Mouse (Mus musculus) testis, adult 2 months (tissue): ENCODE data around the gene Stn1. TPM values are rescaled to one million over a fixed set of nuclear protein-coding genes. Genes with fewer than 3 reads are reported as not detected.

Experiments used
- H3K27ac ChIP-seq: fragments of 200-500 bp; 2 replicates; pipeline ENCODE4 v1.5.1; 2012; ENCODE audit warnings: low read depth, low read length; ENCODE audit not compliant: control insufficient read depth, insufficient read depth
- H3K27me3 ChIP-seq: fragments of 200-500 bp; 2 replicates; pipeline ENCODE4 v1.6.1; 2012; ENCODE audit warnings: mild to moderate bottlenecking, low read length, moderate library complexity; ENCODE audit not compliant: control insufficient read depth, insufficient read depth
- H3K36me3 ChIP-seq: fragments of 200-500 bp; 2 replicates; pipeline ENCODE4 v1.6.1; 2012; ENCODE audit warnings: mild to moderate bottlenecking, low read length; ENCODE audit not compliant: control insufficient read depth, insufficient read depth
- H3K4me1 ChIP-seq: fragments of 200-500 bp; 2 replicates; pipeline ENCODE4 v1.6.1; 2012; ENCODE audit warnings: low read length; ENCODE audit not compliant: control insufficient read depth, insufficient read depth
- H3K4me3 ChIP-seq: fragments of 200-500 bp; 2 replicates; pipeline ENCODE4 v1.5.1; 2012; ENCODE audit warnings: low read depth, mild to moderate bottlenecking, low read length, moderate library complexity, mixed read lengths; ENCODE audit not compliant: control insufficient read depth
- CTCF ChIP-seq: fragments of 200-500 bp; IDR thresholded peaks from 2 replicates; pipeline ENCODE4 v1.5.1; 2012; ENCODE audit warnings: low read depth, mild to moderate bottlenecking, inconsistent platforms, low read length, moderate library complexity; ENCODE audit not compliant: control insufficient read depth, insufficient read depth, insufficient replicate concordance
- POLR2A ChIP-seq: fragments of 200-500 bp; IDR thresholded peaks from 2 replicates; pipeline ENCODE4 v1.6.1; 2012; ENCODE audit warnings: low read depth, mild to moderate bottlenecking, inconsistent platforms, low read length, moderate library complexity; ENCODE audit not compliant: control insufficient read depth
- polyA plus RNA-seq: library from polyadenylated mRNA; depleted of rRNA; stranded (reverse); fragments of >200 nt; gene quantifications from 2 replicates; pipeline ENCODE4 v1.2.3, GENCODE M21; 2012

Stn1 gene
- polyA plus RNA-seq, 1 experiment, result 19.6 TPM

GRCm38 (mm10) chr19:47507128-47508121 is 29.9 kb downstream of the Stn1 start:
- Histone ChIP-seq H3K4me3 (no peak overlapping the region), H3K4me1 (no peaks in the 10 kb centered on the region), H3K27me3 (no peaks in the 10 kb centered on the region), H3K27ac (no peak overlapping the region), H3K36me3 (no peaks in the 10 kb centered on the region; the same call in 1 of the 2 replicates)
- TF ChIP-seq POLR2A (no peak), CTCF (no peak; the same call in 1 of the 2 replicates)

GRCm38 (mm10) chr19:47503625-47504024 is 33.7 kb downstream of the Stn1 start:
- Histone ChIP-seq H3K4me1 (no peaks in the 10 kb centered on the region), H3K4me3 (no peak overlapping the region), H3K36me3 (no peaks in the 10 kb centered on the region; the same call in 1 of the 2 replicates), H3K27ac (no peak overlapping the region), H3K27me3 (no peaks in the 10 kb centered on the region)
- TF ChIP-seq POLR2A (no peak), CTCF (peak; percentile 19; the same call in 1 of the 2 replicates)

GRCm38 (mm10) chr19:47502563-47502962 is 34.7 kb downstream of the Stn1 start:
- H3K27ac ChIP-seq, result no peak overlapping the region
- no peak overlapping the region for H3K4me3 ChIP-seq
- no peaks in the 10 kb centered on the region for H3K36me3 ChIP-seq
- H3K4me1 ChIP-seq, result no peaks in the 10 kb centered on the region
- no peaks in the 10 kb centered on the region for H3K27me3 ChIP-seq
- TF ChIP-seq CTCF (no peak), POLR2A (no peak)

- TF ChIP-seq POLR2A (no peak), CTCF (no peak)
- Histone ChIP-seq H3K36me3 (no peaks in the 10 kb centered on the region), H3K4me1 (no peaks in the 10 kb centered on the region)
Measured at GRCm38 (mm10) chr19:47500389-47501011, 36.8 kb downstream of the Stn1 start.

GRCm38 (mm10) chr19:47499841-47500240 is 37.5 kb downstream of the Stn1 start:
- TF ChIP-seq POLR2A, result no peak
- TF ChIP-seq CTCF, result no peak
- Histone ChIP-seq H3K4me3 (no peak overlapping the region), H3K27ac (no peak overlapping the region), H3K4me1 (no peaks in the 10 kb centered on the region), H3K36me3 (no peaks in the 10 kb centered on the region), H3K27me3 (no peaks in the 10 kb centered on the region)

More at GRCm38 (mm10) chr19:47500389-47501011, 36.8 kb downstream of the Stn1 start:
- Histone ChIP-seq H3K27me3 (no peaks in the 10 kb centered on the region), H3K4me3 (no peak overlapping the region), H3K27ac (no peak overlapping the region)

GRCm38 (mm10) chr19:47498942-47499341 is 38.4 kb downstream of the Stn1 start:
- no peak for TF ChIP-seq CTCF
- no peak for TF ChIP-seq POLR2A
- H3K27ac ChIP-seq, result no peak overlapping the region

GRCm38 (mm10) chr19:47497736-47498135 is 39.6 kb downstream of the Stn1 start:
- TF ChIP-seq POLR2A, result no peak
- no peak for TF ChIP-seq CTCF
- Histone ChIP-seq H3K27me3 (no peaks in the 10 kb centered on the region), H3K4me1 (no peaks in the 10 kb centered on the region), H3K4me3 (no peak overlapping the region), H3K27ac (no peak overlapping the region), H3K36me3 (no peaks in the 10 kb centered on the region)

More at GRCm38 (mm10) chr19:47498942-47499341, 38.4 kb downstream of the Stn1 start:
- Histone ChIP-seq H3K4me1 (no peaks in the 10 kb centered on the region), H3K4me3 (no peak overlapping the region), H3K36me3 (no peaks in the 10 kb centered on the region), H3K27me3 (no peaks in the 10 kb centered on the region)
